Mouse (Mus musculus): ENCODE measurements around the gene Bcl2. TPM values are rescaled to one million over a fixed set of nuclear protein-coding genes. Genes with fewer than 3 reads are reported as not detected.
"Not testable (repeated sequence)": the region's sequence is repeated elsewhere in the genome, so short reads cannot be mapped to it uniquely, and the experiment has no call there.

Bcl2 gene
- total and polyA plus RNA-seq, 2 experiments from 2014 or later, result 9.0 to 13.5 TPM

GRCm38 (mm10) chr1:106738092-106738491 is 24.0 kb upstream of the Bcl2 start:
- peak; percentile 7 for DNase-seq (ENCODE audit: low spot score)
- Histone ChIP-seq H3K9me3 (ENCODE audit: low read length) (no peaks in the 10 kb centered on the region), H3K36me3 (ENCODE audit: insufficient read depth, low read length) (peaks cover 25% of the 10 kb centered on the region), H3K27me3 (ENCODE audit: insufficient read depth, low read length) (no peaks in the 10 kb centered on the region), H3K27ac (ENCODE audit: low read depth, low read length) (no peak overlapping the region), H3K4me2 (ENCODE audit: low read depth, low read length, poor library complexity, severe bottlenecking) (no peak overlapping the region), H3K4me1 (ENCODE audit: insufficient read depth, low read length) (no peaks in the 10 kb centered on the region), H3K4me3 (ENCODE audit: low read depth, low read length) (no peak overlapping the region), H3K9ac (replicated peaks; ENCODE audit: low read length, poor library complexity, severe bottlenecking) (no peak overlapping the region)
- ATAC-seq (ENCODE audit: low FRiP score), result no peak
- WGBS, result 88% methylated on average over 3 of the region's 3 CpGs
- peak; percentile 61 for TF ChIP-seq CTCF (IDR thresholded peaks at IDR 0.05)

DNA sequence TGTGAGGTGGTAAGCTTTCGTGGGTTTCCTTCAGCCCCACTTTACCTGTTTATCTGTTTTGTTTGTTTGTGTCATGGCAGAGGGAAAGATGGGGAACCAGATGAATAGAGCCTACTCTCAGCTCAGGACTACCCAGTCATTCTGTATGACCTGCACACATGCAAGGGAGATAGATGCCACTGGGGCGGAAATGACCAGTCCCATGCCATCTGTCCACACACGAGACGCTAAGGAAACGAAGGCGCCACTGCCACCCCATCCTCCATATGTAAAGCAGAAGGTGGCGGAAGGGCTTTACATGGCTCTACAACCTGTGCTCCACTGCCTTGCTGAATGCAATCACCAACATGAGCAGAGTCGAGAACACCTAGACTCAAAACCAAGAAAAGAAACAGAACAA is 22.1 kb upstream of the Bcl2 start:
- WGBS, result 93% methylated on average over 8 of the region's 8 CpGs
- no peak overlapping the region for H3K9ac ChIP-seq (replicated peaks; ENCODE audit: low read length, poor library complexity, severe bottlenecking)
- DNase-seq (ENCODE audit: low spot score) (no peak), ATAC-seq (ENCODE audit: low FRiP score) (no peak)
- no peaks in the 10 kb centered on the region for H3K27me3 ChIP-seq (ENCODE audit: insufficient read depth, low read length)
- no peaks in the 10 kb centered on the region for H3K4me1 ChIP-seq (ENCODE audit: insufficient read depth, low read length)
- no peak overlapping the region for H3K27ac ChIP-seq (ENCODE audit: low read depth, low read length)
- no peak for TF ChIP-seq CTCF (IDR thresholded peaks at IDR 0.05)
- H3K4me3 ChIP-seq (ENCODE audit: low read depth, low read length), result no peak overlapping the region
- no peak overlapping the region for H3K4me2 ChIP-seq (ENCODE audit: low read depth, low read length, poor library complexity, severe bottlenecking)
- peaks cover 20% of the 10 kb centered on the region for H3K36me3 ChIP-seq (ENCODE audit: insufficient read depth, low read length)
- no peaks in the 10 kb centered on the region for H3K9me3 ChIP-seq (ENCODE audit: low read length)

DNA sequence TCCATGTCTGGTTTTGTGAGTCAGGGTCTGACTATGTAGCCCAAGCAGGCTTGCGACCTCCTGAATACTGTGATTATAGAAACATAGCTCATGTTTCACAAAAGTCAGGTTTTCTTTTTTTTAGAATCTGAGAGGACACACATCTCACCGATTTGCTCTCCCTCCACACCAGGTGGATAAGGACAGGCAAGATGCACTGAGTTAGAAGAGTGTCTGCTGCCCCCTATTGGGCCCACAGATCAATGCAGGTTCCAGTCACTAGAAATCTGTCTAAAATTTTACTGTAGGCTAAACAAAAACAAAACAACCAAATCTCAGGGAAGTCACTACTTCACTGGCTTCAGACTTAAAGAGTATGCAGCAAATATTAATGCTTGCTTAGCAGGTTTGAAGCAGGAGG is 21.5 kb upstream of the Bcl2 start:
- H3K27ac ChIP-seq (ENCODE audit: low read depth, low read length), result no peak overlapping the region
- H3K4me3 ChIP-seq (ENCODE audit: low read depth, low read length), result no peak overlapping the region
- peak; percentile 61 for DNase-seq (ENCODE audit: low spot score)
- no peaks in the 10 kb centered on the region for H3K27me3 ChIP-seq (ENCODE audit: insufficient read depth, low read length)
- no peaks in the 10 kb centered on the region for H3K4me1 ChIP-seq (ENCODE audit: insufficient read depth, low read length)
- peaks cover 20% of the 10 kb centered on the region for H3K36me3 ChIP-seq (ENCODE audit: insufficient read depth, low read length)
- ATAC-seq (ENCODE audit: low FRiP score), result no peak
- TF ChIP-seq CTCF (IDR thresholded peaks at IDR 0.05), result peak; percentile 81
- no peak overlapping the region for H3K9ac ChIP-seq (replicated peaks; ENCODE audit: low read length, poor library complexity, severe bottlenecking)
- H3K4me2 ChIP-seq (ENCODE audit: low read depth, low read length, poor library complexity, severe bottlenecking), result no peak overlapping the region
- WGBS, result 53% methylated on average over 2 of the region's 2 CpGs
- no peaks in the 10 kb centered on the region for H3K9me3 ChIP-seq (ENCODE audit: low read length)

GRCm38 (mm10) chr1:106722061-106722460 is 8.0 kb upstream of the Bcl2 start:
- Histone ChIP-seq H3K27me3 (ENCODE audit: insufficient read depth, low read length) (no peaks in the 10 kb centered on the region), H3K4me3 (ENCODE audit: low read depth, low read length) (no peak overlapping the region), H3K9me3 (ENCODE audit: low read length) (no peaks in the 10 kb centered on the region), H3K9ac (replicated peaks; ENCODE audit: low read length, poor library complexity, severe bottlenecking) (no peak overlapping the region), H3K27ac (ENCODE audit: low read depth, low read length) (no peak overlapping the region), H3K36me3 (ENCODE audit: insufficient read depth, low read length) (peaks cover 3% of the 10 kb centered on the region; the same call in 1 of the 2 replicates), H3K4me1 (ENCODE audit: insufficient read depth, low read length) (no peaks in the 10 kb centered on the region), H3K4me2 (ENCODE audit: low read depth, low read length, poor library complexity, severe bottlenecking) (no peak overlapping the region)
- 21% methylated on average over 5 of the region's 5 CpGs for WGBS
- no peak for TF ChIP-seq CTCF (IDR thresholded peaks at IDR 0.05)
- ATAC-seq (ENCODE audit: low FRiP score) (no peak), DNase-seq (ENCODE audit: low spot score) (no peak)

DNA sequence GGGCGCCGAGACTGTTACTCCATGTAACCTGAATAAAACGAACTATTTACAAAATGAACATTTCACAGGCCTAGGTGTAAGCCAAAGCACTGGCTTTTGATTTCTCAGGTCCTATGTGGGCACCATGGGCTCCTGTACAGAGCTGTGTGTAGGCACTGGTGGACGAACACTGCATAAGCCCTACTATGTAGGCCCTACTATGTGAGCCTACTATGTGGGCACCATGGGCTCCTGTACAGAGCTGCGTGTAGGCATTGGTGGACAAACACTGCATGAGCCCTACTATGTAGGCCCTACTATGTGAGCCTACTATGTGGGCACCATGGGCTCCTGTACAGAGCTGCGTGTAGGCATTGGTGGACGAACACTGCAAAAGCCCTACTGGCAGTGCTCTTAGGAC is 3.7 kb upstream of the Bcl2 start:
- 77% methylated on average over 7 of the region's 7 CpGs for WGBS
- not testable (repeated sequence) for H3K9me3 ChIP-seq (ENCODE audit: low read length); H3K36me3 ChIP-seq (ENCODE audit: insufficient read depth, low read length); H3K27ac ChIP-seq (ENCODE audit: low read depth, low read length); H3K4me3 ChIP-seq (ENCODE audit: low read depth, low read length); H3K4me2 ChIP-seq (ENCODE audit: low read depth, low read length, poor library complexity, severe bottlenecking); H3K4me1 ChIP-seq (ENCODE audit: insufficient read depth, low read length); ATAC-seq (ENCODE audit: low FRiP score); H3K9ac ChIP-seq (replicated peaks; ENCODE audit: low read length, poor library complexity, severe bottlenecking); DNase-seq (ENCODE audit: low spot score); H3K27me3 ChIP-seq (ENCODE audit: insufficient read depth, low read length)

GRCm38 (mm10) chr1:106717071-106717601 is 3.1 kb upstream of the Bcl2 start:
- WGBS, result 26% methylated on average over 7 of the region's 7 CpGs
- Histone ChIP-seq H3K4me1 (ENCODE audit: insufficient read depth, low read length) (peaks cover under 1% of the 10 kb centered on the region; the same call in 1 of the 2 replicates), H3K4me2 (ENCODE audit: low read depth, low read length, poor library complexity, severe bottlenecking) (no peak overlapping the region), H3K4me3 (ENCODE audit: low read depth, low read length) (no peak overlapping the region), H3K9ac (replicated peaks; ENCODE audit: low read length, poor library complexity, severe bottlenecking) (no peak overlapping the region), H3K27me3 (ENCODE audit: insufficient read depth, low read length) (no peaks in the 10 kb centered on the region), H3K27ac (ENCODE audit: low read depth, low read length) (no peak overlapping the region), H3K36me3 (ENCODE audit: insufficient read depth, low read length) (no peaks in the 10 kb centered on the region), H3K9me3 (ENCODE audit: low read length) (no peaks in the 10 kb centered on the region)
- no peak for ATAC-seq (ENCODE audit: low FRiP score)
- peak; percentile 89 for DNase-seq (ENCODE audit: low spot score)
- TF ChIP-seq CTCF (IDR thresholded peaks at IDR 0.05), result peak; percentile 96

All from midbrain, postnatal 0 days (tissue).